Mouse (Mus musculus): ENCODE data around the gene Cmc2. TPM values are rescaled to one million over a fixed set of nuclear protein-coding genes. Genes with fewer than 3 reads are reported as not detected.

Cmc2 gene
- total RNA-seq (2015; ENCODE audit: low replicate concordance) (12.5 and 20.0 TPM in 2 replicates), total RNA-seq (2017; ENCODE audit: low replicate concordance) (26.9 and 35.7 TPM in 2 replicates)

DNA sequence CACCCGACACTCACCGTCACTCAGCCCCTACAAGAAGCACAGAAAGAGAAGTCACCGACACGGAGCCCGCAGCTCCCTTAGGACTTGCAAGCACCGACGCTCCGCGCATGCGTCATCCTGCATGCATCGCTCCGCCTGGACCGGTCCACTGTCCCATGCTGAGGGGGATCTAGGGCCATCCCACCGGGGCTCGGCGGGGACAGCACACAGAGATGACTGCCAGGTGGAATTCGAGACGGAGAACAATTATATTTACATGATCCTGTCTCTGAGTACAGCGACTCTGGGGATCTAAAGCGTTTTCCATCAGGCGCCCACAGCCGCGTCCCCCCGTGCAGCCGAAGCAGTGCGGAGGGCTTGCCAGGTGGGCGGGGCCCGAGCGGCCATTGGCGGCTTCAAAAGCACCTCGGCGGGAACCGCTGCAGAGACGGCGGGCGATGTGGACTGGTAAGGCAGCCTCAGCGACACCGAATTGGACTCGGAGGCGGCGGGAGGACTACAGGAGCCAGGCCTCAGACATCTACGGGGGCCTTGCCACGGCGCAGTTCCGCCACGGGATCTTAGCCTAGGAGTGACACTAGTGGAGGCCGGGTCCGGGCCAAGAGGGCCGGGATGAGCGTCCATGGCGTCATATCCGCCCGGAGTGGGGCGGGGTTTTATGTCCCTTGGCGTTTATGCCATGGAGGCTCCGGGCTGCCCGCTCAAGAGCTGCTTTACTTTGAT is at the start of gene Cmc2, which contains the start of gene Cenpn:
Cmc2 (minus strand) TSS at position 119 of the 723 bp plus-strand sequence.
Cenpn (plus strand) TSS at position 394 of the 723 bp plus-strand sequence.
- peak; percentile 94 for ATAC-seq (replicated peaks; ENCODE audit: low FRiP score, poor library complexity, severe bottlenecking)

DNA sequence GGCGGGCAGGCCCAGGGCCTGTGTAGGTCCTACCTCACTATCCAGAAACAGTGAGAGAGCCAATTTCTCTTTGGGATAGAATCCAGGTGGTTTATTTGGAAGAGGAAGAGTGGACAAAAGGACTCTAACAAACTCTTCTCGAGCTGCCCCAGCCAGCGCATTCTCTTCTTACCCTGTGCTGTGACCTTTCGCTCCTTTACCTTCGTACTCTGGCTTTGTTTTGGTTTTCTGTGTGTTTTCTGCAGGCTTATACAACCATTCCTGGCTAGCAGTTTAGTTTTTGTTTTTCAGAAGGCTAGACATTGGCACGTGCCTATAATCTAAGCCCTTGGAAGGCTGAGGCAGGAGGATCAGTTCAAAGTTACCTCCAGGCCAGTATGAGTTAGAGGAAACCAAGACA is 48.3 kb upstream of the Cmc2 start:
- ATAC-seq (replicated peaks; ENCODE audit: low FRiP score, poor library complexity, severe bottlenecking): no peak

DNA sequence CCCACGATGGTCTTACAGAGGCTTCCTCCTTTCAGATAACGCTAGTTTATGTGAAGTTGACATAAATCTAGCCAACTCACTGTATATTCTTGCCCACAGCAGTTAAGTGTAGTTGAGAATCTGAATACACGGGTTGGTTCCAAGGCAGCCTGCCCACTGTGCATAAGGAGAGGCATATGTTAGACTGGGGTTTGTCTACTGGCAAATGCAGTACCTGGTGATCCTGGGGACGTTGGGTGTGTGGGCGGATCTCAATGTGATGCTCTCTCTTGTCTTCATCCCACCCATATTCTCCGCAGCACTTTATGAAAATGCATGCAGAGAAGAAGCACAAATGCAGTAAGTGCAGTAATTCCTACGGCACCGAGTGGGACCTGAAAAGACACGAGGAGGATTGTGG is 33.2 kb upstream of the Cmc2 start:
- ATAC-seq (replicated peaks; ENCODE audit: low FRiP score, poor library complexity, severe bottlenecking): no peak

DNA sequence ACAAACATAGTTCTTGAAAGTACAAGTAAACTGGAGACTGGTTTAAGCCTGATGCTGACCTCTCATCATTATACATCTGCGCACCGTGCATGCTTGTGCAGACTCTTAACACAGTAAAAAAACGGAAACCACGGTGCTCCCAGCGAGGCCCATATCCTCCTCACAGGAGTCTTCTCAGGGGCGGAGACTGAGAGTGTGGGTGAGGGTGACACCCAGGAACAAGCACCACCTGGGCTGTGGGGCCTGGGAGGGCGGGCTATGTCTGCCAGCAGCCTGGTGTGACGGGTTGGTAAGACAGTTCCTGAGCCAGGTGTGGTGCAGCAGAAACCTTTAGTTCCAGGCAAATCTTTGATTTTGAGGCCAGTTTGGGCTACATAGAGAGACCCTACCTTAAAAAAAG is 31.2 kb upstream of the Cmc2 start:
- ATAC-seq (replicated peaks; ENCODE audit: low FRiP score, poor library complexity, severe bottlenecking): no peak

DNA sequence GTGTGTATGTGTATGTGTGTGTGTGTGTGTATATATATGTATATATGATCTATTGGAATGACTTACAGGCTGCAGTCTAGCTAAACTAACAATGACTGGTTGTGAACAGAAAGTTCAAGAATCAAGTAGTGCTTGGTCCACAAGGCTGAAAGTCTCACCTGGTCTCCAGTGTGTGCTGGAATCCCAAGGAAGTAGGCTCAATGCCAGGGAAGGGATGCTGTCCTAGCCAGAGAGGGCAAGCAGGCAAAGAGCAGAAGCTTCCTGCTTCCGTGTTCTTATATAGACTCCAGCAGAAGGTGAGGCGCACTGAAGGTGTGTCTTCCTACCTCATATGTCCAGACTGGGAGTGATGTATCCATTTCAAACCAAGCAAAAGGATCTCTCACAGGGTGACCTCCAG is 30.5 kb upstream of the Cmc2 start:
- no peak for ATAC-seq (replicated peaks; ENCODE audit: low FRiP score, poor library complexity, severe bottlenecking)

DNA sequence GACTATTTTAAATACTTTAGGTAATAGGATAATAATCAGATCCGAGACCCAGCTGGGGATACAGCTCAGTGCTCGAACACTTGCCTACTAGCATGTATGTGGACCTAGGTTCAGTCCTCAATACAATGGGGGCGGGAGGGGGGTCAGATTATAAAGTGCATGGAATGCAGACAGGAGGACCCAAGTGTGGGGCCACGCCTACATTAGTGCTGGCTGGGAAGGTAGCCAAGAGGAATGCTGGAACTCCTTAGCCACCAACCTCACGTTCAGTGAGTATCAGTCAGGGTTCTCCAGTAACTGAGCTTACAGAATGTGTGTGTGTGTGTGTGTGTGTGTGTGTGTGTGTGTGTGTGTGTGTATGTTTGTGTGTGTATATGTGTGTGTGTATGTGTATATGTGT is 30.1 kb upstream of the Cmc2 start:
- no peak for ATAC-seq (replicated peaks; ENCODE audit: low FRiP score, poor library complexity, severe bottlenecking)

DNA sequence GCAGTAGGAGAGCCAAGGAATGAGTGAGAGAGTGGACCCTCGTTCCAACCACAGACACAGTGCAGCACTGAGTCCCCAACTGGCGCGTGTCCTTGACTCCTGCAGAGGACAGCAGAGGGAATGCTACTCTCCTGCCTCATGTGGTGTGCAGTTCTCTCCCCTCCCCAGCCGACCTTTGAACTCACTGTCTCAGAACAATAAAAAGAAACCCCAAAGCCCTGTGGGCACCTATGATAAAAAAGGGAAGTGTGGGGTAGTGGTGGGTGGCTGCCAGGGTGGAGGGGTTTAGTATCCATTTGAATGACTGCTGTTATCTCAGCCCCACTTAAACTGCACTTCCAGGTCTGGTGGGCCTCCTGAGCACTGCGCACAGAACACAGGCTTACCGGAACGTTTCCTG is 26.3 kb upstream of the Cmc2 start:
- ATAC-seq (replicated peaks; ENCODE audit: low FRiP score, poor library complexity, severe bottlenecking): no peak

DNA sequence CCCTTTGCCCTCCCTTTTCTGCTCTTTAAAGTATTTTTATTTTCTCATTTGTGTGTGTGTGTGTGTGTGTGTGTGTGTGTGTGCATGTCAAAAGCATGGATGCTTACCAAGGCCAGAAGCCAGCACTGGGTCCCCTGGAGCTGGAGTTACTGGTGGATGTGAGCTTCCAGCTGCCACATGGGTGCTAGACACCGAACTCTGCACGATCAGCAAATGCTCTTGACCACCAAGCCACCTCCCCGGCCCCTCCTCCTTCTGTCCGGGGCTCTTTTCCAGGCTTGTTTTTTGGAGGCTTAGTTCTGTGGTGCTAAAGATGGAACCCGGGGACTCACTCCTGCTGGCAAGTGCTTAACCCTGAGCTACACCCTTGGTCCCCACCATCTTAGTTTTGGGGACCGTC is 25.6 kb upstream of the Cmc2 start:
- ATAC-seq (replicated peaks; ENCODE audit: low FRiP score, poor library complexity, severe bottlenecking): no peak

DNA sequence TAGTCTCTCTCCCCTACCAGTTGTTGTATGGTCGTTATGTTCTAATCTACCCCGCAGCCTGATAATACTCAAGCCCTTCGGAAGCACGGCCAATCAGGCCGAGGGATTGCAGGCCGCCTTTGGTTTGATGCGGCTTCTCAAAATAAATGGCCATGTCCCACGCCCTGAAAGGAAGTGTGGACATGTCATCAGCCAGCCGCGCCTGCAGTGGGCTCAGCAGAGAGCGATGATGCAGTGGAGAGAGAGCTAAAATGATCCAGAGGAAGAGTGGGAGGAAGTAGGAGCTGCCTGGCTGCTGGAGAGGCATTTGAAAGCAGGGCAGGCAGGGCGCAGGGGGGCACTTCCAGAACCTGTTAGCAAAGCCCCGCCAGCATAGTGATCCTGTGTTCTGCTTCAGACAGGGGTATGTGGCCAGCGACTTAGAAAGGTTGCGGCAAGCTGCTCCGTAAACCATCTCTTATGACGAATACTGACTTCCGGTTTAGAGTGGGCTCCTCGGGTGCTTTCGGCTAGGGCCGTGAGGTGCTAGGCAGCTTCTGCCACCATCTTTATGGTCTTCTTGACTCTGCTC is 25.1 kb upstream of the Cmc2 start:
- no peak for ATAC-seq (replicated peaks; ENCODE audit: low FRiP score, poor library complexity, severe bottlenecking)

DNA sequence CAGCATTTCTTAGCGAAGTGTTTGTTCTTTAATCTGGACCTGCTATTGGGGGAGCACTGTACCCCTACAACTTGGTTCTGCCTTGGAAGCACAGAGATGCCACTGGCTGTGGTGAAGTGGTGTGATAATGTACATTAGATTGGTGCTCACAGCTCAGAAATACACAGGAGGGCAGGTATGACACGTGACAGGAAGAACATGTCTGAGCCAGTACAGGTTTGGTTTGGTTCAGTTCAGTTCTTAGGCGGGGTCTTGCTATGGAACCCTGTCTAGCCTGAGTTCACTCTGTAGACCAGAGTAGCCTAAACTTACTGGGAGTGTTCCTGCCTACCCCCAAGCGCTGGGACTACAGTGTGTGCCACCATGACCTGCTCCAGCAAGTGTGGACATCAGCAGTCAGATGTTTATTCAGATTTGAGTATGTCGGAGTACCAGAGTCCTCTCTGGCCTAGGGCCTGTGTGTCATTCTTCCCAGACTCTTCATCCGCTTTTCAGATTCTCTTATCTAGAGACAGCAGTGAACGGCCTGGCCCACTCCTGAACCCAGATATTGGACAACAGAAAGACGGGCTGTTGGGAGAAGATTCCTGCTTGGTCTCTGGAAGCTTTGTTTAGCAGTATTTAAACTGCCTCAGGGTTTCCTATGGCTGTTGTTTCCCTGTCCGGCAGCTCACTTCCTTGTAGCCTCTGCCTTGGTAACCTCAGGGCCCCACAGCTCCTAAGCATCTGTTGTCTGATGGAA is 24.1 kb upstream of the Cmc2 start:
- ATAC-seq (replicated peaks; ENCODE audit: low FRiP score, poor library complexity, severe bottlenecking): no peak

DNA sequence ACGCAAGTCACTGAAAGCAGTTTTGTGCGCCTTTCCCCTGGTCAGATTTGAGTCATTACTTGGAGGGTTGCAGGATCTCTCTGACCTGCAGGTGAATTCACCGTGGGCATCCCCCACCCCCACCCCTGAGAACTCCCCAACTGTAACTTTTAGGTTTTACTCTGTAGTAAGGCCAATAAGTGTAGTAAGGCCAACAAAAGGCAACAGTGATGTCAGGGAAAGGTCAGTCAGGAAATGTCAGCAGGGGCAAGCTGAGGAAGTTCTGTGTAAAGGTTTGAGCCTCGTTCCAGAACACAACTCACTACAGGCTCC is 23.1 kb upstream of the Cmc2 start:
- no peak for ATAC-seq (replicated peaks; ENCODE audit: low FRiP score, poor library complexity, severe bottlenecking)

DNA sequence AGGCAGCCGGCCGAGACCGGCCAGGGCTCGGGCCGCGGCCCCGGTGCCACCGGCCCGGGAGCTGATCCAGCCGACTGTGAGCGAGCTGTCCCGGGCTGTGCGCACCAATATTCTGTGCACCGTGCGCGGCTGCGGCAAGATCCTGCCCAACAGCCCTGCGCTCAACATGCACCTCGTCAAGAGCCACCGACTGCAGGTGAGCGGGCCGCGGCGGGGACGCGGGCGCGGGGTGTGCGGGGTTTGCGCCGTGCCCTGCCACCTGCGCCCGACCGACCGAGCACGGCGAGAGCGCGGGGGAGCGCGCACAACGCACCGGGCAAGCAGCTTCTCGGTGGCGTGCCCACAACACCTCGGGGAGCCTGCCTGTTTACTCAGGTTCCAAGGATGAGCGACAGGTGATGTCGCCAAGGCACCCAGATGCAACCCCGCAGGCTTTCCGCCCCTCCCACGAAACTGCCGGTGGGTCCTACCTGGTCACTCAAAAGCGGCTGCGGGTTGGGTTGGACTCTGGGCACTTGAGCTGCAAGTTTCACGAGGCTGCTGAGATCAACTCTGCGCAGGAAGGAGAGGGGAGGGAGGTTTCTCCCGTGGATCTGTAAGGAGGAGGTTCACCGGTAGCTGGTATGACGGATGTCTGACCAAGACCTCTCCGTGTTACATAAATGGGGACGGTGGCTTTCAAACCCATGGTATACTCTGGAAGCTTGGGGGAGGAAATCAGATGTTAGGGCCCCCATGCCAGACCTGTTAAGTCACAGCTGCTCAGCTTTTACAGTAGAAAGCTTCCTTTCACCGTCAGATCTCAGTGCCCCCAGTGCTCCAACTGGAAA is 22.5 kb upstream of the Cmc2 start:
- ATAC-seq (replicated peaks; ENCODE audit: low FRiP score, poor library complexity, severe bottlenecking): 0 out of 2 replicates have a peak, but pooled peaks have one; percentile 8

DNA sequence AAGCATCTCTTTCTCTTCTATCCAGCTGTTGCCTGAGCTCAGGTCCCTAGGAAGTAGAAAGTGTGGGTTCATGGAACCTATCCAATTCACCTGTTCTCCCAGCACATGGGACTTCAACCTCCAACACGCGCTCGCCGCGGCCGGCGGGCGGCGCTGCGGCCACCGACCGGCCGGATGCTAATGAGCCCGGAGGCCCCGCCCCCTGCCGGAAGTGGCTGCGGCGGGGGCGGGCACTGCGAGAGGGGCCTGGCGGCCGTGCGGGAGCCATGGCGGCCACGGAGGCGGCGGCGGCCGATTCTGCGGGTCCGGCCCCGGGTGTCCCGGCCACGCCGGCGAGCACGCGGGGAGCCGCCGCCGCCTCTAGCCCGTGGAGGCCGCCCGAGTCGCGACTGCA is 21.9 kb upstream of the Cmc2 start, which contains the start of gene Atmin:
Atmin (plus strand) TSS at position 233 of the 394 bp plus-strand sequence.
- ATAC-seq (replicated peaks; ENCODE audit: low FRiP score, poor library complexity, severe bottlenecking): peak; percentile 92

DNA sequence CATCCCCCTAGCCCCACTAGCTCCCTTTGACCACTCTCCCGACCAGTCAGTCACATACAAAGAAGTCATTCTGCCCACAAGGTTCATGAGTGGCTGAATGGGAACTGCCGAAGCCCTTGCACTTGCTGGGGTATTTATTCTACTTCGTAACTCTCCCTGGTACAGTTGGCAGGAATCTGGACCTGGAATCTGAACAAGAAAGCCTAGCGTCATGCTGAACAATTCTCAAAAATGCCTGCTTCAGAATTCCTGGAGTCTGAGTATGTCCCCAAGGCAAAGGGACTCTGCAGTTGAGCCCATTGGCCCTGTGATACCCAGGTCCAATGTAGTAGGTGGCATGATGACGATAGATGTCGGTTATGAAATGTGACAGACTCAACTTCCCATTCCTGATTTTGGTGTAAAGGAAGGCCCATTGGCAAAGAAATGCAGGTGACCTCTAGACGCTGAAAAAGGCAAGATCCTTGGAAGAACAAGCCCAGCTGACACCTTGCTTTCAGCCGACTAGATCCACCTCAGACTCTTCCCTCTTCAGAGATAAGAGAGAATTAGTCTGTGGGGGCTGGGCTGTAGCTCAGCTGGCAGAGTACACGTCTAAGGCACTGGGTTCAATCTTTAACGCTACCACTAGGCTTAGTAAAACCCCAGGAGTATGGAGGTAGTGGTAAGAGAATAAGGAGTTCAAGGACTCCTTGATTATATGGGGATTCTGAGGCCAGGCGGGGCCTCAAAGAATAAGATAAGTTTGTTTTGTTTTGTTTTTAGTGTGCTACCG is 21.2 kb upstream of the Cmc2 start:
- no peak for ATAC-seq (replicated peaks; ENCODE audit: low FRiP score, poor library complexity, severe bottlenecking)

DNA sequence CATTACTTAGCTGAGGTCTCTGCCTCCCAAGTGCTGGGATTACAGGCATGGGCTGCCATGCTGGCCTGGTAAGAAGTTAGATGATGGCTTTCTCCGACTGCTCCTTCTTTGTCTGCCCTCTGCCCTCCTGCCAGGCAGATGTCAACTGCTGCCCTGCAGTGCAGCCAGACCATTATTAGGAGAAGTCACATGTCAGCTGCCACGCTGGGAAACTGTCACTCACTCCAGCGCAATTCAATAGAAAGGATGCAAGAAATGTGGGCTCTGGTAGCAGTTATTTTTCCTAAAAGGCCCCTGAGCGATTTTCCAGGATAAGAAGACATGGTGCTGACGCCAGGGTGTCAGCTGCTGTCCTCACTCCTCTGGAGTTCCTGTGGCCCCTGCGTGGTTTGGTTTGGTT is 14.3 kb upstream of the Cmc2 start:
- ATAC-seq (replicated peaks; ENCODE audit: low FRiP score, poor library complexity, severe bottlenecking): no peak

DNA sequence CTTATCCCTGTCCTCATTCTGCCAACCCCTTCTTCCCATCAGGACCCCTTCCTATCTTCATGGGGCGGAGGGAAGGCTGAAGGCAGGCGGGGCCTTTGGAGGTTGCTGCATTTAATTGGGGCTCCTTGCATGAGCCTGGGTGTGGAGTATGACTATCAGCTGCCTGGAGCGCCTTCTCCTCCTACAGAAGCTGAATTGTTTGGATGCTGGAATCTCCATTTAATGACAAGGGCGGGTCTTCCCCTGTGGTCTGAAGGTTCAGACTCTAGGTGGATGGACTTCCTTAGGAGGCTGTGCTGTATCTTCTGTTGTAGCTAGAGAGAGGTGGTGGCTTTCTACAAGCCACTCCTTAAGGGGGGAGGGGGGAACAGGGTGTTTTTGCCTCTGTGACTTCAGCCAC is 13.7 kb upstream of the Cmc2 start:
- ATAC-seq (replicated peaks; ENCODE audit: low FRiP score, poor library complexity, severe bottlenecking): no peak

DNA sequence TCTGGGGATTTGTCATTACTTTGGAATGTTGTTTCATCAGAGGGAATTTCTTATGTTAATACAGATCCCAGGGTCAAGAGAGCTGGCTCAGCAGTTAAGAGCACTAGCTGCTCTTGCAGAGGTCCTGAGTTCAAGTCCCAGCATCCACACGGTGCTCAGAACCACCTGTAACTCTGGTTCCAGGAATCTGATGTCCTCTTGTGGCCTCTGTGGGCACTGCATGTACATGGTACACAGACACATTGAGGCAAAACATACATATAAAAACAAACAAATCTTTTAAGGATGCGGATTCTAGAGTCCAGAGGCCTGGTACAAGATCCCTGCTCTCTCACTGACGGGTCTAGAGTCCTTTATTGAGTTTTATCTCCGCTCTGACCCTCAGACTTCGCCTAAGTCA is 7.3 kb upstream of the Cmc2 start:
- no peak for ATAC-seq (replicated peaks; ENCODE audit: low FRiP score, poor library complexity, severe bottlenecking)

DNA sequence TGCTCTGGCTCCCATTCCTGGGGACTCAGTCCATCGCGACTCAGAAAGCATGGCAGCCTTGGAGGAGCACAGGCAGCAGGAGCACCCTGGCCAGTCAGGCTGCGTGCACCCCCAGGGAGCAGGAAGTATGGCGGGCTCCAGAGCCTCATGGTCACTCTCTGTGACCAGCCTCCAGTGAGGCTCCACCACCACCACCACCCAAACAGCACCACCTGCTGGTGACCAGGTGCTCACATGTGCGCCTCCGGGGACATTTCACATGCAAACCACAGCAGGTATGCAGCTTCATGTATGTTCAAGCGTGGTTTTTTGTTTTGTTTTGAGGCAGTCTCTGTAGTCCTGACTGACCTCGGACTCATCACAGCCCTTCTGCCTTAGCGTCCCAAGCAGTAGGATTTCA is 6.6 kb upstream of the Cmc2 start:
- ATAC-seq (replicated peaks; ENCODE audit: low FRiP score, poor library complexity, severe bottlenecking): peak; percentile 72

DNA sequence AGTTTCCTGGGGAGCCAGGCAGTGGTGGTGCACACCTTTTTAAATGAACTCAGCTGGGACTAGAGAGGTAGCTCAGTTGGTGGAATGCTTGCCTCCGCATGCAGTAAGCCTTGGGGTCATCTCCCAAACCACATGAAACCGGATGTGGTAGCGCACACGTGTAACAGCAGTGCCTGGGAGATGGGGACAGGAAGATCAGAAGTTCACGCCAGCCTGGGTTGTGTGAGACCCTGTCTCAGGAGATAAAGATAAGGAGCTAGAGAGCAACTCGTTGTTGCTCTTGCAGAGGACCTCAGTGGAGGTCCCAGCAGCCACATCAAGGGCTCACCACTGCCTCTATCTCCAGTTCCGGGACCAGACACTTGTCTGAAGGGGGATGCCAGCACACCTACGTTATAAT is 2.3 kb upstream of the Cmc2 start:
- ATAC-seq (replicated peaks; ENCODE audit: low FRiP score, poor library complexity, severe bottlenecking): no peak
